Mouse (Mus musculus) CD4-positive helper T cell, adult 2 months (primary cell): ENCODE measurements at regions not wholly inside any gene's neighbourhood (a gene's known extent, or its start where the extent isn't known, plus 50 kb on each side); places are given as distances from the start of the nearest gene placed in this dataset.

Experiments used
- DNase-seq: peaks from one replicate; pipeline ENCODE4 v3.0.0-alpha.2; 2012; ENCODE audit warnings: low read depth, missing footprints, low spot score

DNA sequence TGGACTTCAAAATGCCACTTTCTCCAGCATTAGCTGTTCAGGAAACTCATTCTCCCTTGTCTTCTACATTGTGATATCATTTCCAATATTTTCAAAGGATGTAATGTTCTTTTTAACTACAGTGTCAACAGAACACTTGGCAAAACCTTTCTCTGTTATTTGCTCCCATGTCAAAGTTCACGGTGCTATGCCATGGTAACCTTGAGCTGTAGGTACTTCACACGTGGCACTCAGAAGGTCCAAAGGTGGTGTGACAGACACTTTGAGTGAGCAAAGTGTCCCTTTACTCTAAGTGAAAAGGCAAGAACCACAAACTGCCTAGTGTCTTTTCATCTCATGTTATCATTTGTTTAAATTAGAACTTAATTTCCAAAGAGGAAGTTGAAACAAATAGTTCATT is 53.3 kb upstream of the Tram2 start:
- DNase-seq = no peak

DNA sequence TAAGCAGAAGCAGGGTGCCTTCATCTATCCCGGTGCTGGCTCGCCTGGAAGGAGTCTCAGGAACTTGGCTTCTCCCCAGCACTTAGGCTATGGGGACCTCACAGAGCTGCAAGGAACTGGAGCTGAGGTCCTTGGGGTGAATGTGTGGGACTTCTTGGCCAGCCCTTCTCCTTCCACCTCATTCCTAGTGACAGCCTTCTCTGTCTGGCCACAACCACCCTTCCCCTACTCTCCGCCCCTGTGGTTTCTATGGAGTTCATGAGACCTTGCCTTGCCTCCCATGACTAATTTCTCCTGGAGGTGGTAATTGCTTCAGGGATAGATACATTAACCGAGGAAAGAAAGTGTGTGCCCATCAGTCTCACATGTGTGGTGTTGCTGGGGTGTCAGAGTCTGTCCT is 67.9 kb upstream of the Tram2 start:
- DNase-seq = no peak

GRCm38 (mm10) chr1:21161742-21162141 is 56.6 kb upstream of the Tmem14a start:
- DNase-seq = peak; percentile 53

DNA sequence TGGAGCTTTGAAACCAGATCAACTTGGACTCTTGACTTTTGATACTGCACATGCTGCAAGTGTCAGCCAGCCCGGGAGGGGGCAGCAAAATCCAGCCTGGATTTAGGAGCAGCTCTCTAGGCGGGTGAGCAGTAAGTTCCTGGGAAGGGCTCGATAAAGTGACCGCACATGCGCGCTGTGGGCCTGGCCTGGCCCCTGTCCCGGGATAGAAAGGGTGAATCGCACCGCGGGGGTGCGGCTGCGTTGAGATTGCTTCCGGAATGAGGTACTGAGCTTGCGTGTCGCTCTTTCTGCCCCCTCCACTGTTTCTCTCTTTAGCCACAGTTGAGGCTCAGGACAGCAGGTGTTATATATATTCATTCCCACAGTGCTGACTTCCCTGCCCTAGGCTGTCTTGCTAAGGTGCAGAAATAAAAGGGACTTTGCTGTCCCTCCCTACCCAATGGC is 52.1 kb upstream of the Tmem14a start:
- peak; percentile 66 for DNase-seq

DNA sequence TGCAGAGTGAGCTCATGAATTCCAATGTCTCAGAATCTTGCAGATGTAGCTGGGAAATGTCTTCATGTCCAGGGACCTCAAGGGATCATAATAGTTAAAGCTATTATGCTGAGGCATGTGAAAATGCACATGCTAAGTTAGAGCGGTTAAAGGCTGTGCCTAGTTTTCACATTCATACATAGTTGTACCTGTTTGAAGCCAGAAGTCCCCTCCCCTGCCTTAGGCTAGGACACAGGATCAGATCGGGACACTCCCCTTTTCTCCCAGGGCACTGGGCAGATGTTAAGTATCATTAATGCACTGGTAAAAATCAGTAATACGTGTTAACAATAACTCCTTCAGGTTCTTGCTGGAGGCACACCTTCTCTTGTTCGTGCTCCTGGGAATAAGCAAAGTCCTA is 51.6 kb upstream of the Tmem14a start:
- DNase-seq = no peak
